ENCODE assay signal across 11 mouse cellular contexts in genomic region chr11:118875243-118875897, GRCm38 (mm10). TPM values are rescaled to one million over a fixed set of nuclear protein-coding genes. Genes with fewer than 3 reads are reported as not detected.
A peak's percentile ranks its signal among the peaks of the same experiment; 100 is the strongest.
DNase-seq lines count a peak whose midpoint lies in the region; ATAC-seq and TF ChIP-seq lines count a peak whose summit lies in the region.
"Had no signal": no experiment of that assay in that cellular context is flagged by ENCODE, and none has a peak within 500 bp of the region (broad histone marks: within the 10 kb centered on the region; RNA-seq: fewer than 3 reads in every experiment).

No protein-coding gene starts in this region.

- WGBS in forebrain, embryonic 16.5 days, result 11% methylated on average over 5 of the region's 5 CpGs
- 29% methylated on average over 5 of the region's 5 CpGs for WGBS in hindbrain, embryonic 16.5 days
- WGBS in neural tube, embryonic 15.5 days, result 36% methylated on average over 5 of the region's 5 CpGs
- WGBS in thymus, adult 2 months, result 59% methylated on average over 5 of the region's 5 CpGs

- H3K4me1 ChIP-seq in forebrain, embryonic 16.5 days (replicated peaks; ENCODE audit: control insufficient read depth, insufficient read depth, low read length), result peaks cover 23% of the 10 kb centered on the region
- H3K4me1 ChIP-seq in hindbrain, embryonic 16.5 days (ENCODE audit: control insufficient read depth, insufficient read depth, low read depth, low read length), result peaks cover 25% of the 10 kb centered on the region
- H3K4me1 ChIP-seq in neural tube, embryonic 15.5 days, result peaks cover 33% of the 10 kb centered on the region
- H3K4me1 ChIP-seq in thymus, adult 2 months (replicated peaks; ENCODE audit: control insufficient read depth, insufficient read depth, low read length), result no peaks in the 10 kb centered on the region

- H3K36me3 ChIP-seq in forebrain, embryonic 16.5 days (ENCODE audit: control insufficient read depth, insufficient read depth), result no peaks in the 10 kb centered on the region
- H3K36me3 ChIP-seq in hindbrain, embryonic 16.5 days (ENCODE audit: control insufficient read depth, insufficient read depth, low read length), result no peaks in the 10 kb centered on the region
- H3K36me3 ChIP-seq in neural tube, embryonic 15.5 days, result no peaks in the 10 kb centered on the region
- no peaks in the 10 kb centered on the region for H3K36me3 ChIP-seq in thymus, adult 2 months (ENCODE audit: control insufficient read depth, insufficient read depth, low read length)

- no peak overlapping the region for H3K27ac ChIP-seq in forebrain, embryonic 16.5 days (ENCODE audit: low read length)
- H3K27ac ChIP-seq in hindbrain, embryonic 16.5 days (ENCODE audit: low read depth, low read length), result peak overlapping the region; percentile 64
- H3K27ac ChIP-seq in neural tube, embryonic 15.5 days (replicated peaks), result peak overlapping the region; percentile 81
- H3K27ac ChIP-seq in thymus, adult 2 months (ENCODE audit: control insufficient read depth, insufficient read depth, low read length), result no peak overlapping the region

- no peak overlapping the region for H3K4me3 ChIP-seq in forebrain, embryonic 16.5 days (replicated peaks; ENCODE audit: low read length)
- no peak overlapping the region for H3K4me3 ChIP-seq in hindbrain, embryonic 16.5 days (ENCODE audit: low read length)
- H3K4me3 ChIP-seq in neural tube, embryonic 15.5 days (replicated peaks), result no peak overlapping the region
- H3K4me3 ChIP-seq in thymus, adult 2 months (ENCODE audit: control insufficient read depth, insufficient read depth, low read length), result no peak overlapping the region

- DNase-seq in kidney, postnatal 10 days, result peak; percentile 15
- DNase-seq in kidney, postnatal 25 days, result no peak
- no peak for DNase-seq in thymus, adult 2 months
- DNase-seq: gastrocnemius, postnatal 36 days; lung, adult 2 months; thymus, postnatal 14 days had no signal

- TF ChIP-seq POLR2A in thymus, adult 2 months (IDR thresholded peaks at IDR 0.05; ENCODE audit: control insufficient read depth, extremely low read depth, insufficient read depth, low read length, poor library complexity), result no peak

- no peaks in the 10 kb centered on the region for H3K9me3 ChIP-seq in forebrain, embryonic 16.5 days (ENCODE audit: control insufficient read depth, low read length)
- H3K9me3 ChIP-seq in hindbrain, embryonic 16.5 days (ENCODE audit: control insufficient read depth, low read length), result no peaks in the 10 kb centered on the region; the same call in 1 of the 2 replicates
- no peaks in the 10 kb centered on the region for H3K9me3 ChIP-seq in neural tube, embryonic 15.5 days (replicated peaks)

- peak; percentile 74 for ATAC-seq in forebrain, embryonic 16.5 days
- ATAC-seq in hindbrain, embryonic 16.5 days, result peak; percentile 84
- ATAC-seq in neural tube, embryonic 15.5 days (ENCODE audit: low FRiP score), result peak; percentile 64; the same call in 1 of the 2 replicates
- ATAC-seq in activated CD4-positive, CD25-positive, alpha-beta regulatory T cell, adult 4 months, result no peak
- ATAC-seq: inflammation-experienced regulatory T-cells, adult 6 months had no signal

- H3K4me2 ChIP-seq in forebrain, embryonic 16.5 days (ENCODE audit: low read length), result no peak overlapping the region
- no peak overlapping the region for H3K4me2 ChIP-seq in hindbrain, embryonic 16.5 days (ENCODE audit: low read length)
- no peak overlapping the region for H3K4me2 ChIP-seq in neural tube, embryonic 15.5 days

- no peaks in the 10 kb centered on the region for H3K27me3 ChIP-seq in forebrain, embryonic 16.5 days (replicated peaks; ENCODE audit: control insufficient read depth, insufficient read depth, low read length)
- no peaks in the 10 kb centered on the region for H3K27me3 ChIP-seq in hindbrain, embryonic 16.5 days (replicated peaks; ENCODE audit: control insufficient read depth, insufficient read depth, low read length)
- H3K27me3 ChIP-seq in neural tube, embryonic 15.5 days (replicated peaks), result no peaks in the 10 kb centered on the region
- H3K27me3 ChIP-seq in thymus, adult 2 months (ENCODE audit: control insufficient read depth, insufficient read depth, low read length), result no peaks in the 10 kb centered on the region

- no peak for TF ChIP-seq CTCF in thymus, adult 2 months (IDR thresholded peaks at IDR 0.05; ENCODE audit: borderline replicate concordance, control insufficient read depth, extremely low read depth, insufficient read depth, low read length, poor library complexity)

- H3K9ac ChIP-seq in forebrain, embryonic 16.5 days (replicated peaks; ENCODE audit: low read depth, low read length), result no peak overlapping the region
- no peak overlapping the region for H3K9ac ChIP-seq in hindbrain, embryonic 16.5 days (ENCODE audit: low read depth, low read length)
- no peak overlapping the region for H3K9ac ChIP-seq in neural tube, embryonic 15.5 days (replicated peaks)

RNA-seq across cellular contexts. Expression of gene Rbfox3, which starts 36.0 kb away (rescaled TPM):
- 46.4 and 56.3 TPM in 2 replicates for polyA plus RNA-seq in forebrain, embryonic 16.5 days (2015; fragmentation: Nextera tagmentation; extraction: Ambion mirVana)
- 68.4 and 69.4 TPM in 2 replicates for polyA plus RNA-seq in hindbrain, embryonic 16.5 days (2015; fragmentation: Nextera tagmentation; extraction: Ambion mirVana)
- 80.9 and 99.8 TPM in 2 replicates for polyA plus RNA-seq in neural tube, embryonic 15.5 days (2015; fragmentation: Nextera tagmentation; extraction: Ambion mirVana)
- 0.32 and 0.50 TPM in 2 replicates for polyA plus RNA-seq in thymus, adult 2 months (2012; rRNA removed)
- polyA plus RNA-seq in activated CD4-positive, CD25-positive, alpha-beta regulatory T cell, adult 4 months (2017; shearing (Covaris generic)), result under 1 TPM in 1 of 2 experiments, not detected in 1; 0.11 TPM

Comparison
In these comparisons a context has a peak if more than half of its experiments do, and no peak if none do; other contexts are left out.
1. H3K27ac ChIP-seq: peak in hindbrain, embryonic 16.5 days (single experiment) and neural tube, embryonic 15.5 days (single experiment); none in forebrain, embryonic 16.5 days (single experiment) and thymus, adult 2 months (single experiment).
2. RNA of gene Rbfox3, which starts 36.0 kb away (polyA plus RNA-seq): 80.9 to 99.8 TPM in neural tube, embryonic 15.5 days, 68.4 to 69.4 TPM in hindbrain, embryonic 16.5 days and 46.4 to 56.3 TPM in forebrain, embryonic 16.5 days; 0.32 to 0.50 TPM in thymus, adult 2 months and 0.11 TPM in activated CD4-positive, CD25-positive, alpha-beta regulatory T cell, adult 4 months; every median in the first group is over 10 times any median in the second.